Mouse (Mus musculus) heart, postnatal 36 days (tissue): ENCODE data around the gene Cyp26b1. TPM values are rescaled to one million over a fixed set of nuclear protein-coding genes. Genes with fewer than 3 reads are reported as not detected.

Experiments used
- DNase-seq, 2 experiments: peaks; one replicate each; pipeline ENCODE4 v3.0.0; 2021 to 2022
- intact Hi-C: fragments of 180-260 bp; cut with DNase I; formaldehyde crosslinking; loops from one replicate; pipeline ENCODE4 v1.15.1; 2025
- total RNA-seq, 2 experiments: library from RNA; stranded (reverse); gene quantifications; 2 replicates each; pipeline ENCODE4 v1.2.3; 2021

Cyp26b1 gene
- total RNA-seq, 2 experiments from 2014 or later: 6.0 to 16.9 TPM

- intact Hi-C loops: no loop called here
- DNase-seq: no peak
These were observed 23.7 kb downstream of the Cyp26b1 start for GRCm38 (mm10) chr6:84570039-84570438.

GRCm38 (mm10) chr6:84569590-84569989 lies 24.1 kb downstream of the Cyp26b1 start:
- DNase-seq: no peak
- intact Hi-C loops: no loop called here

GRCm38 (mm10) chr6:84568880-84569279 lies 24.8 kb downstream of the Cyp26b1 start:
- intact Hi-C loops: no loop called here
- no peak for DNase-seq

- no peak for DNase-seq
- intact Hi-C loops: no loop called here
These were observed 26.0 kb downstream of the Cyp26b1 start for GRCm38 (mm10) chr6:84567696-84568095.

GRCm38 (mm10) chr6:84566825-84567224 lies 26.9 kb downstream of the Cyp26b1 start:
- intact Hi-C loops: no loop called here
- no peak for DNase-seq

- intact Hi-C loops: no loop called here
- DNase-seq: no peak
These were observed 28.5 kb downstream of the Cyp26b1 start for GRCm38 (mm10) chr6:84565245-84565644.

- no peak for DNase-seq
- intact Hi-C loops: no loop called here
These were observed 30.8 kb downstream of the Cyp26b1 start for GRCm38 (mm10) chr6:84562948-84563347.

GRCm38 (mm10) chr6:84561171-84561570 lies 32.5 kb downstream of the Cyp26b1 start:
- no peak for DNase-seq
- intact Hi-C loops: no loop called here

- intact Hi-C loops: no loop called here
- DNase-seq: no peak
These were observed 43.8 kb downstream of the Cyp26b1 start for GRCm38 (mm10) chr6:84549852-84550437.

GRCm38 (mm10) chr6:84545428-84545827 lies 48.3 kb downstream of the Cyp26b1 start:
- DNase-seq: no peak

GRCm38 (mm10) chr6:84544359-84544758 lies 49.3 kb downstream of the Cyp26b1 start:
- no peak for DNase-seq
- intact Hi-C loops: no loop called here

More at GRCm38 (mm10) chr6:84545428-84545827, 48.3 kb downstream of the Cyp26b1 start:
- intact Hi-C loops: no loop called here

- no peak for DNase-seq
- intact Hi-C loops: no loop called here
These were observed 50.2 kb downstream of the Cyp26b1 start for GRCm38 (mm10) chr6:84543516-84543915.

- intact Hi-C loops: no loop called here
- DNase-seq: no peak
These were observed 53.8 kb downstream of the Cyp26b1 start for GRCm38 (mm10) chr6:84539924-84540323.

GRCm38 (mm10) chr6:84538681-84539080 lies 55.0 kb downstream of the Cyp26b1 start:
- no peak for DNase-seq
- intact Hi-C loops: no loop called here

- DNase-seq: no peak
- intact Hi-C loops: no loop called here
These were observed 56.0 kb downstream of the Cyp26b1 start for GRCm38 (mm10) chr6:84537611-84538197.

GRCm38 (mm10) chr6:84534944-84535343 lies 58.8 kb downstream of the Cyp26b1 start:
- DNase-seq: no peak
- intact Hi-C loops: no loop called here

GRCm38 (mm10) chr6:84529912-84530311 lies 63.8 kb downstream of the Cyp26b1 start:
- intact Hi-C loops: no loop called here
- DNase-seq: no peak

GRCm38 (mm10) chr6:84524901-84525601 lies 68.7 kb downstream of the Cyp26b1 start:
- intact Hi-C loops: no loop called here
- no peak for DNase-seq
